Mouse (Mus musculus) midbrain, postnatal 0 days (tissue): ENCODE data around the gene Ms4a1. TPM values are rescaled to one million over a fixed set of nuclear protein-coding genes. Genes with fewer than 3 reads are reported as not detected.
A peak's percentile ranks its signal among the peaks of the same experiment; 100 is the strongest.
"Not testable (repeated sequence)": the region's sequence is repeated elsewhere in the genome, so short reads cannot be mapped to it uniquely, and the experiment has no call there.

ENCODE experiments used
- ATAC-seq: fragments of 200-750 bp; cut with Nextera tagmentation; 2 replicates; pipeline ENCODE4 v1.8.0; 2017; ENCODE audit warnings: moderate number of reproducible peaks, mild to moderate bottlenecking, moderate TSS enrichment, moderate library complexity; ENCODE audit not compliant: low FRiP score
- DNase-seq: peaks from one replicate; pipeline ENCODE4 v3.0.0-alpha.2; 2015; ENCODE audit warnings: low spot score
- H3K27ac ChIP-seq: fragments of 300-500 bp; sonication (generic); 2 replicates; pipeline ENCODE4 v1.5.1; 2014; ENCODE audit warnings: low read depth, mild to moderate bottlenecking, low read length, mixed read lengths
- H3K27me3 ChIP-seq: fragments of 300-500 bp; sonication (generic); 2 replicates; pipeline ENCODE4 v1.6.1; 2014; ENCODE audit warnings: low read length, control low read depth, mixed read lengths; ENCODE audit not compliant: insufficient read depth
- H3K36me3 ChIP-seq: fragments of 300-500 bp; sonication (generic); 2 replicates; pipeline ENCODE4 v1.6.1; 2014; ENCODE audit warnings: low read length, control low read depth, mixed read lengths; ENCODE audit not compliant: insufficient read depth
- H3K4me1 ChIP-seq: fragments of 300-500 bp; sonication (generic); 2 replicates; pipeline ENCODE4 v1.6.1; 2014; ENCODE audit warnings: mild to moderate bottlenecking, control low read depth, antibody characterized with exemption, low read length, mixed read lengths; ENCODE audit not compliant: insufficient read depth
- H3K4me2 ChIP-seq: fragments of 300-500 bp; sonication (generic); 2 replicates; pipeline ENCODE4 v1.6.1; 2014; ENCODE audit warnings: low read depth, mild to moderate bottlenecking, low read length, mixed read lengths; ENCODE audit not compliant: poor library complexity, severe bottlenecking
- H3K4me3 ChIP-seq: fragments of 300-500 bp; sonication (generic); 2 replicates; pipeline ENCODE4 v1.5.1; 2014; ENCODE audit warnings: low read depth, mild to moderate bottlenecking, low read length, moderate library complexity
- H3K9ac ChIP-seq: fragments of 300-500 bp; sonication (generic); replicated peaks from 2 replicates; pipeline ENCODE4 v1.6.1; 2014; ENCODE audit warnings: mild to moderate bottlenecking, low read length, moderate library complexity, mixed read lengths; ENCODE audit not compliant: poor library complexity, severe bottlenecking
- H3K9me3 ChIP-seq: fragments of 300-500 bp; sonication (generic); 2 replicates; pipeline ENCODE4 v1.6.1; 2016; ENCODE audit warnings: low read length, control low read depth
- CTCF ChIP-seq: IDR thresholded peaks from 2 replicates; pipeline ENCODE4 v1.5.1; 2016; ENCODE audit warnings: antibody characterized with exemption, mild to moderate bottlenecking
- WGBS: fragments of 180-500 bp; shearing (Covaris S2); extraction: QIAGEN DNeasy Blood & Tissue Kit; methylation state at CpG from one replicate; pipeline ENCODE4 v1.1.7; 2014; 5-methylcytosine and 5-hydroxymethylcytosine counted together
- polyA plus RNA-seq: library from polyadenylated mRNA; unstranded; fragments of >200 nt; fragmentation: Nextera tagmentation; extraction: Ambion mirVana; gene quantifications from 2 replicates; pipeline ENCODE4 v1.2.1, GENCODE M21; 2015
- total RNA-seq: library from RNA; depleted of rRNA; stranded (reverse); fragments of >200 nt; gene quantifications from 2 replicates; pipeline ENCODE4 v1.2.3, GENCODE M21; 2014

Ms4a1 gene
- total and polyA plus RNA-seq, 2 experiments from 2014 or later: not detected

GRCm38 (mm10) chr19:11263549-11263948 lies 2.5 kb downstream of the Ms4a1 start:
- DNase-seq (no peak), ATAC-seq (no peak)
- H3K4me3 ChIP-seq: no peak overlapping the region
- no peak overlapping the region for H3K9ac ChIP-seq
- H3K9me3 ChIP-seq: no peaks in the 10 kb centered on the region
- no peak overlapping the region for H3K4me2 ChIP-seq
- TF ChIP-seq CTCF: no peak
- 90% methylated on average over 3 of the region's 3 CpGs for WGBS
- H3K27me3 ChIP-seq: no peaks in the 10 kb centered on the region
- H3K4me1 ChIP-seq: no peaks in the 10 kb centered on the region
- H3K27ac ChIP-seq: no peak overlapping the region
- H3K36me3 ChIP-seq: no peaks in the 10 kb centered on the region

- H3K4me3 ChIP-seq, ATAC-seq, H3K27ac ChIP-seq, H3K9ac ChIP-seq, H3K36me3 ChIP-seq, H3K27me3 ChIP-seq, H3K9me3 ChIP-seq, H3K4me1 ChIP-seq, DNase-seq, H3K4me2 ChIP-seq: not testable (repeated sequence)
- WGBS: 83% methylated on average over 4 of the region's 4 CpGs
These were observed 3.1 kb downstream of the Ms4a1 start for GRCm38 (mm10) chr19:11262932-11263331.

GRCm38 (mm10) chr19:11261522-11261921 lies 4.5 kb downstream of the Ms4a1 start:
- 95% methylated on average over 2 of the region's 2 CpGs for WGBS
- TF ChIP-seq CTCF: no peak

GRCm38 (mm10) chr19:11244230-11244629 lies 21.8 kb downstream of the Ms4a1 start:
- no peak overlapping the region for H3K4me2 ChIP-seq
- TF ChIP-seq CTCF: no peak
- H3K4me1 ChIP-seq: no peaks in the 10 kb centered on the region
- no peaks in the 10 kb centered on the region for H3K9me3 ChIP-seq
- H3K27ac ChIP-seq: no peak overlapping the region
- H3K27me3 ChIP-seq: no peaks in the 10 kb centered on the region
- no peak overlapping the region for H3K9ac ChIP-seq
- DNase-seq: no peak
- no peak overlapping the region for H3K4me3 ChIP-seq
- H3K36me3 ChIP-seq: no peaks in the 10 kb centered on the region
- no peak for ATAC-seq

More at GRCm38 (mm10) chr19:11261522-11261921, 4.5 kb downstream of the Ms4a1 start:
- H3K36me3 ChIP-seq: no peaks in the 10 kb centered on the region
- H3K4me2 ChIP-seq: no peak overlapping the region
- H3K27ac ChIP-seq: no peak overlapping the region
- no peak for ATAC-seq
- H3K4me1 ChIP-seq: no peaks in the 10 kb centered on the region
- no peaks in the 10 kb centered on the region for H3K9me3 ChIP-seq
- no peak overlapping the region for H3K9ac ChIP-seq
- H3K27me3 ChIP-seq: no peaks in the 10 kb centered on the region
- H3K4me3 ChIP-seq: no peak overlapping the region
- no peak for DNase-seq

- Histone ChIP-seq H3K4me1 (no peaks in the 10 kb centered on the region), H3K4me2 (no peak overlapping the region), H3K9me3 (no peaks in the 10 kb centered on the region), H3K27me3 (no peaks in the 10 kb centered on the region), H3K9ac (no peak overlapping the region), H3K27ac (no peak overlapping the region), H3K36me3 (no peaks in the 10 kb centered on the region), H3K4me3 (no peak overlapping the region)
- no peak for TF ChIP-seq CTCF
- DNase-seq (peak; percentile 50), ATAC-seq (no peak)
- WGBS: 47% methylated on average over 5 of the region's 5 CpGs
These were observed 23.5 kb downstream of the Ms4a1 start for GRCm38 (mm10) chr19:11242560-11242959.

- H3K36me3 ChIP-seq: no peaks in the 10 kb centered on the region
- H3K9me3 ChIP-seq: no peaks in the 10 kb centered on the region
- no peak overlapping the region for H3K27ac ChIP-seq
- no peak for TF ChIP-seq CTCF
- no peak for ATAC-seq
- no peak overlapping the region for H3K4me2 ChIP-seq
- no peak overlapping the region for H3K4me3 ChIP-seq
- H3K27me3 ChIP-seq: no peaks in the 10 kb centered on the region
- no peak for DNase-seq
- H3K9ac ChIP-seq: no peak overlapping the region
- H3K4me1 ChIP-seq: no peaks in the 10 kb centered on the region
These were observed 30.2 kb downstream of the Ms4a1 start for GRCm38 (mm10) chr19:11235820-11236219.
